Mouse (Mus musculus) embryonic fibroblast, embryonic 13.5 days (primary cell): ENCODE data around the gene Olfr175-ps1.

Experiments
- CTCF ChIP-seq: IDR thresholded peaks from 2 replicates; pipeline ENCODE4 v1.5.1; 2011; ENCODE audit warnings: mild to moderate bottlenecking, control low read depth, low read length, moderate library complexity, borderline replicate concordance; ENCODE audit not compliant: insufficient read depth
- POLR2A ChIP-seq: IDR thresholded peaks from 2 replicates; pipeline ENCODE4 v1.6.1; 2011; ENCODE audit warnings: low read depth, mild to moderate bottlenecking, control low read depth, low read length, moderate library complexity

GRCm38 (mm10) chr16:58874668-58875067, 48.1 kb upstream of the Olfr175-ps1 start, which contains the start of gene Olfr177:
- TF ChIP-seq CTCF (no peak), POLR2A (no peak)
